Mouse (Mus musculus) olfactory bulb, adult 2 months (tissue): ENCODE results near the gene Cdh13. TPM values are rescaled to one million over a fixed set of nuclear protein-coding genes. Genes with fewer than 3 reads are reported as not detected.
A peak's percentile ranks its signal among the peaks of the same experiment; 100 is the strongest.

ENCODE experiments used
- H3K27ac ChIP-seq: fragments of 200-500 bp; 2 replicates; pipeline ENCODE4 v1.5.1; 2012; ENCODE audit warnings: low read depth, low read length; ENCODE audit not compliant: insufficient read depth
- H3K4me1 ChIP-seq: fragments of 200-500 bp; 2 replicates; pipeline ENCODE4 v1.6.1; 2012; ENCODE audit warnings: low read length; ENCODE audit not compliant: control insufficient read depth, insufficient read depth
- H3K4me3 ChIP-seq: fragments of 200-500 bp; 2 replicates; pipeline ENCODE4 v1.5.1; 2012; ENCODE audit warnings: mild to moderate bottlenecking, low read depth, low read length, moderate library complexity; ENCODE audit not compliant: insufficient read depth
- CTCF ChIP-seq: fragments of 200-500 bp; IDR thresholded peaks from 2 replicates; pipeline ENCODE4 v1.5.1; 2012; ENCODE audit warnings: low read depth, mild to moderate bottlenecking, low read length, moderate library complexity; ENCODE audit not compliant: insufficient read depth
- POLR2A ChIP-seq: fragments of 200-500 bp; IDR thresholded peaks from 2 replicates; pipeline ENCODE4 v1.6.1; 2012; ENCODE audit warnings: mild to moderate bottlenecking, low read depth, low read length, moderate library complexity; ENCODE audit not compliant: insufficient read depth
- WGBS: fragments of 180-500 bp; shearing (Covaris S2); methylation state at CpG from one replicate; pipeline ENCODE4 v1.1.7; 2018; 5-methylcytosine and 5-hydroxymethylcytosine counted together
- polyA plus RNA-seq: library from polyadenylated mRNA; stranded (reverse); fragments of >200 nt; gene quantifications from 2 replicates; pipeline ENCODE4 v1.2.4, GENCODE M21; 2012; ENCODE audit warnings: low replicate concordance; ENCODE audit not compliant: missing spikeins, insufficient read depth, insufficient read length

Gene Cdh13
- polyA plus RNA-seq, 1 experiment: not detected

GRCm38 (mm10) chr8:118789649-118790048 is 506.1 kb downstream of the Cdh13 start:
- no peak overlapping the region for H3K27ac ChIP-seq
- H3K4me3 ChIP-seq: no peak overlapping the region
- whole genome bisulfite sequencing: 42% methylated on average over 7 of the region's 7 CpGs
- H3K4me1 ChIP-seq: peaks cover 6% of the 10 kb centered on the region
- no peak for TF ChIP-seq POLR2A
- no peak for TF ChIP-seq CTCF

GRCm38 (mm10) chr8:118794886-118795285 is 511.4 kb downstream of the Cdh13 start:
- Histone ChIP-seq H3K4me3 (no peak overlapping the region), H3K4me1 (peaks cover 10% of the 10 kb centered on the region), H3K27ac (no peak overlapping the region)
- TF ChIP-seq CTCF (no peak), POLR2A (no peak)
- WGBS: 51% methylated on average over 9 of the region's 9 CpGs

GRCm38 (mm10) chr8:118796491-118796890 is 513.0 kb downstream of the Cdh13 start:
- no peak for TF ChIP-seq CTCF

GRCm38 (mm10) chr8:118797127-118797526 is 513.6 kb downstream of the Cdh13 start:
- Histone ChIP-seq H3K27ac (no peak overlapping the region), H3K4me1 (peaks cover 7% of the 10 kb centered on the region), H3K4me3 (no peak overlapping the region)
- 71% methylated on average over 3 of the region's 3 CpGs for WGBS
- TF ChIP-seq CTCF (no peak), POLR2A (no peak)

More at GRCm38 (mm10) chr8:118796491-118796890, 513.0 kb downstream of the Cdh13 start:
- Histone ChIP-seq H3K4me1 (peaks cover 7% of the 10 kb centered on the region), H3K4me3 (no peak overlapping the region), H3K27ac (no peak overlapping the region)
- WGBS: 78% methylated on average over 7 of the region's 7 CpGs

GRCm38 (mm10) chr8:118803168-118803567 is 519.6 kb downstream of the Cdh13 start:
- WGBS: 93% methylated on average over 4 of the region's 4 CpGs
- Histone ChIP-seq H3K4me3 (no peak overlapping the region), H3K4me1 (no peaks in the 10 kb centered on the region), H3K27ac (no peak overlapping the region)
- TF ChIP-seq CTCF (no peak), POLR2A (no peak)

- no peak for TF ChIP-seq CTCF
- TF ChIP-seq POLR2A: no peak
- H3K4me3 ChIP-seq: no peak overlapping the region
- peaks cover 3% of the 10 kb centered on the region; the same call in 1 of the 2 replicates for H3K4me1 ChIP-seq
- peak overlapping the region; percentile 63 for H3K27ac ChIP-seq
- 56% methylated on average over 6 of the region's 6 CpGs for WGBS
These were observed 526.1 kb downstream of the Cdh13 start for GRCm38 (mm10) chr8:118809660-118810059.

GRCm38 (mm10) chr8:118815055-118815454 is 531.5 kb downstream of the Cdh13 start:
- peak overlapping the region; percentile 48 for H3K27ac ChIP-seq
- H3K4me1 ChIP-seq: peaks cover 10% of the 10 kb centered on the region
- TF ChIP-seq POLR2A (no peak), CTCF (no peak)

GRCm38 (mm10) chr8:118826761-118827160 is 543.2 kb downstream of the Cdh13 start:
- 90% methylated on average over 4 of the region's 4 CpGs for WGBS
- TF ChIP-seq CTCF: no peak
- no peak for TF ChIP-seq POLR2A
- Histone ChIP-seq H3K4me1 (peaks cover 21% of the 10 kb centered on the region), H3K27ac (no peak overlapping the region), H3K4me3 (no peak overlapping the region)

More at GRCm38 (mm10) chr8:118815055-118815454, 531.5 kb downstream of the Cdh13 start:
- 26% methylated on average over 10 of the region's 10 CpGs for WGBS
- no peak overlapping the region for H3K4me3 ChIP-seq

GRCm38 (mm10) chr8:118827726-118828125 is 544.2 kb downstream of the Cdh13 start:
- Histone ChIP-seq H3K4me1 (peaks cover 22% of the 10 kb centered on the region), H3K27ac (no peak overlapping the region), H3K4me3 (no peak overlapping the region)
- TF ChIP-seq POLR2A (no peak), CTCF (no peak)
- 90% methylated on average over 6 of the region's 6 CpGs for WGBS

- no peak for TF ChIP-seq POLR2A
- no peak for TF ChIP-seq CTCF
- 38% methylated on average over 5 of the region's 5 CpGs for WGBS
- Histone ChIP-seq H3K27ac (no peak overlapping the region), H3K4me1 (peaks cover 22% of the 10 kb centered on the region), H3K4me3 (no peak overlapping the region)
These were observed 546.8 kb downstream of the Cdh13 start for GRCm38 (mm10) chr8:118830291-118830690.
